Mouse (Mus musculus): ENCODE data around the gene Omd.

- TF ChIP-seq CTCF (IDR thresholded peaks at IDR 0.05; ENCODE audit: insufficient read depth, low read length) (no peak), POLR2A (IDR thresholded peaks at IDR 0.05; ENCODE audit: borderline replicate concordance, extremely low read depth, low read depth, low read length) (no peak)
These were observed 1.6 kb downstream of the Omd start for GRCm38 (mm10) chr13:49583859-49584258.

Measured in lung, adult 2 months (tissue).